Mouse (Mus musculus) midbrain, embryonic 15.5 days (tissue): ENCODE data around the gene Lrpap1. TPM values are rescaled to one million over a fixed set of nuclear protein-coding genes. Genes with fewer than 3 reads are reported as not detected.

Experiments
- ATAC-seq: fragments of 200-750 bp; cut with Nextera tagmentation; replicated peaks from 2 replicates; pipeline ENCODE4 v1.8.0; 2017; ENCODE audit warnings: moderate TSS enrichment
- H3K27ac ChIP-seq: fragments of 300-500 bp; sonication (generic); 2 replicates; pipeline ENCODE4 v1.5.1; 2015; ENCODE audit warnings: mild to moderate bottlenecking, inconsistent platforms
- H3K27me3 ChIP-seq: fragments of 300-500 bp; sonication (generic); replicated peaks from 2 replicates; pipeline ENCODE4 v1.6.1; 2015; ENCODE audit warnings: inconsistent platforms
- H3K36me3 ChIP-seq: fragments of 300-500 bp; sonication (generic); replicated peaks from 2 replicates; pipeline ENCODE4 v1.6.1; 2015; ENCODE audit warnings: inconsistent platforms
- H3K4me1 ChIP-seq: fragments of 300-500 bp; sonication (generic); 2 replicates; pipeline ENCODE4 v1.6.1; 2015; ENCODE audit warnings: inconsistent platforms
- H3K4me2 ChIP-seq: fragments of 300-500 bp; sonication (generic); 2 replicates; pipeline ENCODE4 v1.6.1; 2015; ENCODE audit warnings: inconsistent platforms, mild to moderate bottlenecking, moderate library complexity
- H3K4me3 ChIP-seq: fragments of 300-500 bp; sonication (generic); 2 replicates; pipeline ENCODE4 v1.5.1; 2015; ENCODE audit warnings: mild to moderate bottlenecking, inconsistent platforms
- H3K9ac ChIP-seq: fragments of 300-500 bp; sonication (generic); 2 replicates; pipeline ENCODE4 v1.6.1; 2015; ENCODE audit warnings: mild to moderate bottlenecking, inconsistent platforms
- H3K9me3 ChIP-seq: fragments of 300-500 bp; sonication (generic); 2 replicates; pipeline ENCODE4 v1.6.1; 2016; ENCODE audit warnings: inconsistent platforms
- WGBS: fragments of 180-500 bp; shearing (Covaris S2); methylation state at CpG from one replicate; pipeline ENCODE4 v1.1.7; 2015; ENCODE audit warnings: mixed read lengths; 5-methylcytosine and 5-hydroxymethylcytosine counted together
- polyA plus RNA-seq: library from polyadenylated mRNA; unstranded; fragments of >200 nt; fragmentation: Nextera tagmentation; extraction: Ambion mirVana; gene quantifications from 2 replicates; pipeline ENCODE4 v1.2.1, GENCODE M21; 2015

Gene Lrpap1
- polyA plus RNA-seq, 1 experiment from 2014 or later, result 125 TPM

DNA sequence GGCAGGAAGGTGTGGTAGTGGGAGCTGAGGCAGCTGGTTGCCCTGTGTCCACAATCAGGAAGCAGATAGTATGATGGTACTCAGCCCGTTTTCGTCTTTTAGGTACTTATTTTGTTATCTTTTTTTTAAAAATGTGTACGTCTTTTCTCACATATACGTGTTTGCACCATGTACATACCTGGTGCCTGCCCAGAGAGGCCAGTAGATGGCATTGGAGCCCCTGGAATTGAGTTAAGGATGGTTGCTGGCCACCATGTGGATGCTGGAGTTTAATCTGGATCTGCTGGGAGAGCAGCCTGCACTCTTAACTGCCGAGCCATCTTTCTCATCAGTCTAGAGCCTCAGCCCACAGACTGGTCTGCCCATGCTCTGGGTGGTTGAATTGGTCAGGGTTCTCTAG lies 55.0 kb downstream of the Lrpap1 start:
- ATAC-seq, result no peak
- Histone ChIP-seq H3K4me2 (no peak overlapping the region), H3K9me3 (no peaks in the 10 kb centered on the region)

DNA sequence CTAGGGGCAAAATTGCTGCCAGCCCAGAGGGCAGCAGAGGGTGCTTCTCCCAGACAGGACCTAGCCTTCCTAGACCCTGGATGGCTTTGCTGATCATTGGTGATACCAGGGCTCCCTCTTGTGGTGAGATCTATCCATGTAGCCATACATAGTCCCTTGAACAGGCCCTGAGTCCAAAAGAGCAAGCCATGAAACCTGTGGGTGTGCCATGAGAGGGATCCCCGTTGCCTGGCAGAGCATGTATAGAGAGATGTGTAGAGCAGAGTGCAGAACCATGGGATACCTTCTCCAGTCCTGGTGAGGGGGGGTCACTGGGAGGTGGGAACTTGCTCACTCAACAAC lies 62.5 kb downstream of the Lrpap1 start:
- 16% methylated on average over 1 of the region's 1 CpGs for WGBS
- no peaks in the 10 kb centered on the region for H3K4me1 ChIP-seq
- H3K4me2 ChIP-seq, result no peak overlapping the region
- no peak overlapping the region for H3K9ac ChIP-seq
- no peaks in the 10 kb centered on the region for H3K9me3 ChIP-seq
- no peaks in the 10 kb centered on the region for H3K27me3 ChIP-seq
- no peak overlapping the region for H3K27ac ChIP-seq
- H3K4me3 ChIP-seq, result no peak overlapping the region
- ATAC-seq, result peak; percentile 83
- H3K36me3 ChIP-seq, result no peaks in the 10 kb centered on the region

More for the DNA sequence above, 55.0 kb downstream of the Lrpap1 start:
- no peak overlapping the region for H3K27ac ChIP-seq
- no peaks in the 10 kb centered on the region for H3K4me1 ChIP-seq
- H3K36me3 ChIP-seq, result no peaks in the 10 kb centered on the region
- WGBS, result 76% methylated on average over 5 of the region's 5 CpGs
- no peaks in the 10 kb centered on the region for H3K27me3 ChIP-seq
- no peak overlapping the region for H3K9ac ChIP-seq
- H3K4me3 ChIP-seq, result no peak overlapping the region

DNA sequence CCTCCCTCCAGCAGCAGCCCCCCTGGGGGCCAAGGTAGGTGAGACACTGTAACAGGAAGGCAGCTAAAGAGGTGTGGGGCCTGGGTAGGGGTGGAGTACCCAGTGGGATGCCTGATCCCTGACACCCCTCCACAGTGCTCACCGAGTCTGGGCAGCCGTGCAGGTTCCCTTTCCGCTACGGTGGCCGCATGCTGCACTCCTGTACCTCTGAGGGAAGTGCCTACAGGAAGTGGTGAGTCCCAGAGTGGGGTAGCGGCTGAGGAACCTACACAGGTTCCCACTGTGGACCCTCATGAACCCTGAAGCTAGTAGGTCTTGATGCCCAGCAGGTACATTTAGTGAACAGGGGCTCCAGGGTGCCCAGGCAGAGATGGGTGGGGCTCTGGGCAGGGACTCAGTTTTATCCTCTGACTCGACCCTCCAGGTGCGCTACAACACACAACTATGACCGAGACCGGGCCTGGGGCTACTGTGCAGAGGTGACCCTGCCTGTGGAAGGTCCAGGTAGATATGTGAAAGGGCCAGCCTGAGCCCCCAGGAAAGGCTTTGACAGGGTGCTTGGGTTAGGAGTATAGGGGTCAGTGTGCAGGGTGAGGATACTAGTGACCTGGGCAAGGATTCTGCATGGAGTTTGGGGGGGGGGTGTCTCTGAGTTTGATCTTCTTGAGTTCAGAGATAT lies 63.0 kb downstream of the Lrpap1 start:
- Histone ChIP-seq H3K9ac (no peak overlapping the region), H3K27me3 (no peaks in the 10 kb centered on the region), H3K4me3 (no peak overlapping the region), H3K4me1 (no peaks in the 10 kb centered on the region), H3K9me3 (no peaks in the 10 kb centered on the region), H3K36me3 (no peaks in the 10 kb centered on the region), H3K27ac (no peak overlapping the region), H3K4me2 (no peak overlapping the region)
- ATAC-seq, result peak; percentile 22
- WGBS, result 80% methylated on average over 10 of the region's 10 CpGs

Other genes starting within 250 kb of the Lrpap1 start
- 6.5 and 6.8 TPM in 2 replicates for gene Msantd1, start 197.8 kb downstream of the Lrpap1 start, polyA plus RNA-seq
- gene Rgs12, start 156.3 kb downstream of the Lrpap1 start, polyA plus RNA-seq, result 52.7 and 60.1 TPM in 2 replicates
- 0.49 and 0.67 TPM in 2 replicates for gene Hgfac, start 64.3 kb downstream of the Lrpap1 start, polyA plus RNA-seq
- gene Dok7, start 49.0 kb downstream of the Lrpap1 start, polyA plus RNA-seq, result 7.9 and 9.3 TPM in 2 replicates
- gene Adra2c, start 172.6 kb upstream of the Lrpap1 start, polyA plus RNA-seq, result 0.32 and 0.86 TPM in 2 replicates